Mouse (Mus musculus) lung, adult 2 months (tissue): ENCODE data around the gene Ngb.

Experiments used
- CTCF ChIP-seq: fragments of 200-500 bp; IDR thresholded peaks from 2 replicates; pipeline ENCODE4 v1.5.1; 2011; ENCODE audit warnings: mild to moderate bottlenecking, low read length, control low read depth; ENCODE audit not compliant: insufficient read depth
- POLR2A ChIP-seq: fragments of 200-500 bp; IDR thresholded peaks from 2 replicates; pipeline ENCODE4 v1.6.1; 2011; ENCODE audit warnings: low read depth, mild to moderate bottlenecking, control low read depth, low read length, borderline replicate concordance; ENCODE audit errors: extremely low read depth

GRCm38 (mm10) chr12:87087236-87087635 is 15.1 kb downstream of the Ngb start:
- TF ChIP-seq POLR2A (no peak), CTCF (no peak)
